Mouse (Mus musculus) hindbrain, embryonic 14.5 days (tissue): ENCODE data around the gene Asl. TPM values are rescaled to one million over a fixed set of nuclear protein-coding genes. Genes with fewer than 3 reads are reported as not detected.

ENCODE experiments used
- ATAC-seq: fragments of 200-750 bp; cut with Nextera tagmentation; 2 replicates; pipeline ENCODE4 v1.8.0; 2017; ENCODE audit warnings: moderate number of reproducible peaks, mild to moderate bottlenecking, moderate TSS enrichment, moderate library complexity; ENCODE audit not compliant: low FRiP score
- DNase-seq: peaks from one replicate; pipeline ENCODE4 v3.0.0-alpha.2; 2015; ENCODE audit warnings: low spot score
- H3K27ac ChIP-seq: fragments of 300-500 bp; sonication (generic); 2 replicates; pipeline ENCODE4 v1.5.1; 2014; ENCODE audit warnings: mild to moderate bottlenecking, moderate library complexity
- H3K27me3 ChIP-seq: fragments of 300-500 bp; sonication (generic); 2 replicates; pipeline ENCODE4 v1.6.1; 2014; ENCODE audit warnings: mild to moderate bottlenecking, low read length, mixed read lengths; ENCODE audit not compliant: control insufficient read depth, insufficient read depth
- H3K36me3 ChIP-seq: fragments of 300-500 bp; sonication (generic); replicated peaks from 2 replicates; pipeline ENCODE4 v1.6.1; 2014; ENCODE audit not compliant: control insufficient read depth, insufficient read depth
- H3K4me1 ChIP-seq: fragments of 300-500 bp; sonication (generic); replicated peaks from 2 replicates; pipeline ENCODE4 v1.6.1; 2014; ENCODE audit warnings: antibody characterized with exemption, low read length, mixed read lengths; ENCODE audit not compliant: control insufficient read depth, insufficient read depth
- H3K4me2 ChIP-seq: fragments of 300-500 bp; sonication (generic); replicated peaks from 2 replicates; pipeline ENCODE4 v1.6.1; 2014; ENCODE audit warnings: mild to moderate bottlenecking, moderate library complexity
- H3K4me3 ChIP-seq: fragments of 300-500 bp; sonication (generic); replicated peaks from 2 replicates; pipeline ENCODE4 v1.5.1; 2014; ENCODE audit warnings: mild to moderate bottlenecking, low read length
- H3K9ac ChIP-seq: fragments of 300-500 bp; sonication (generic); 2 replicates; pipeline ENCODE4 v1.6.1; 2014
- H3K9me3 ChIP-seq: fragments of 300-500 bp; sonication (generic); 2 replicates; pipeline ENCODE4 v1.6.1; 2016; ENCODE audit warnings: low read length; ENCODE audit not compliant: control insufficient read depth
- WGBS: fragments of 180-500 bp; shearing (Covaris S2); extraction: QIAGEN DNeasy Blood & Tissue Kit; methylation state at CpG from one replicate; pipeline ENCODE4 v1.1.7; 2014; 5-methylcytosine and 5-hydroxymethylcytosine counted together
- polyA plus RNA-seq: library from polyadenylated mRNA; unstranded; fragments of >200 nt; fragmentation: Nextera tagmentation; extraction: Ambion mirVana; gene quantifications from 2 replicates; pipeline ENCODE4 v1.2.1, GENCODE M21; 2014

Asl gene
- polyA plus RNA-seq, 1 experiment from 2014 or later, result 41.5 TPM

DNA sequence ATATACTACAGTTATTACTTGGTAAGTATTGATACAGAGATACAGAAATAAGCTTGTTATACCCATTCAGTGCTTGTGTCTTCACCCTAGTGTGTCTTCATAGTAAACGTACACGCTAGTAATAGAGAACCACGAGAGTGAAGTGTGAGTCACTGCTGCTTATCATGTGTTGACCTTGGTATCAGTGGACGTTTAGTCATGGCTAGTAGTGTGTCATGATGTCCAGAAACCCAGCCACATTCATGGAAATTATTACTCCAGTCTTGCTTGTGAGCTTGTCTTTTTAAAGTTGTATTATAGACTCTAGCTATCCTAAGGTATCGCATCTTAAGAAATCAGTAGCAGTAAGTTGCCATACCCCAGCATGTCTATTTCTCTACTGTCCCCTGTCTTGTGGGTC is 50.4 kb downstream of the Asl start:
- H3K9ac ChIP-seq, result no peak overlapping the region
- no peak overlapping the region for H3K4me3 ChIP-seq
- ATAC-seq (no peak), DNase-seq (no peak)
- H3K27me3 ChIP-seq, result no peaks in the 10 kb centered on the region
- WGBS, result 95% methylated on average over 5 of the region's 5 CpGs
- H3K36me3 ChIP-seq, result peaks cover 13% of the 10 kb centered on the region
- no peak overlapping the region for H3K4me2 ChIP-seq
- H3K4me1 ChIP-seq, result no peaks in the 10 kb centered on the region
- H3K27ac ChIP-seq, result no peak overlapping the region
- H3K9me3 ChIP-seq, result no peaks in the 10 kb centered on the region

DNA sequence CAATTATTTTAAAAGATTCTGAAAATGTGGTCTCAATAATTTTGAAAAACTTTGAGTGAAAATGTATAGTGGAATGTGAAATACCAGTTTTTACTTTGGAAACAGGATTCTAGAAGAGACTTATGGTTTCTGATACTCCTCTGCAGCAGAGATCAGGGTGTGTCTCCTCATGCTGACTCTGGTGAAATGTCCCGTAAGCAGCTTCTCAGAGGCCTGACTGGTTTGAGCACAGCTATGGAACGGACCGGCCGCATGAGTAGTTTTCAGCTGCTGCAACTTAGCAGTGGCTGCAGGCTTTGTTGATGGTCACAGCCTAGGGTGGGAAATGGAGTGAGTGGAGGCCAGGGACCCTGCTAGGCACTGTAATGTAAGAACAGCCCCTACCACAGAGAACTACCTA is 51.3 kb downstream of the Asl start:
- no peak for DNase-seq
- no peaks in the 10 kb centered on the region for H3K4me1 ChIP-seq
- peaks cover 5% of the 10 kb centered on the region for H3K36me3 ChIP-seq
- H3K27me3 ChIP-seq, result no peaks in the 10 kb centered on the region
- 89% methylated on average over 4 of the region's 4 CpGs for WGBS
- ATAC-seq, result no peak
- H3K9ac ChIP-seq, result no peak overlapping the region
- no peaks in the 10 kb centered on the region for H3K9me3 ChIP-seq
- no peak overlapping the region for H3K27ac ChIP-seq
- H3K4me2 ChIP-seq, result no peak overlapping the region
- no peak overlapping the region for H3K4me3 ChIP-seq

DNA sequence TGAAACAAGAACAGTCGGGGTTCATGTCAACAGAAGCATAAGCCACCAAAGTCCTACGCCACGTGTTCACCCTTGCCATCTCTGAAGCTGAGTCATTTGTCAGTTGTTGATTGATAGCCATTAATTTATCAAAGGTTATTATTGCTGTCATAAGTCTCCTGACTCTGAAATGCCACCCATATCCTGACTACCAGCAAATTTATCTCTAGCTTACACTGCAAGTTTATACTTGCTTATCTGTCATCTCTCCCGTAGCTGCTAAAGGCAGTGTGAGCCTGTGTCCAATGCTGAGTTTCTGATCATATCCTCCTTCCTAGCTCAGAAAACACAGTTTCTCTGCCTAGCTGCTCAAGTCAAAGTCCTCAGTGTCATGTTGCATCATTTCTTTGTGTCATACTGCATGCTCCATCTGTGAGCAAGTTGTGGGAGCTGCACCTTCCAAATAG is 54.2 kb downstream of the Asl start:
- H3K9ac ChIP-seq, result no peak overlapping the region
- no peak overlapping the region for H3K27ac ChIP-seq
- no peak overlapping the region for H3K4me3 ChIP-seq
- WGBS, result 84% methylated on average over 4 of the region's 4 CpGs
- no peaks in the 10 kb centered on the region for H3K4me1 ChIP-seq
- H3K4me2 ChIP-seq, result no peak overlapping the region
- no peaks in the 10 kb centered on the region for H3K27me3 ChIP-seq
- H3K36me3 ChIP-seq, result peaks cover 13% of the 10 kb centered on the region
- ATAC-seq, result no peak
- no peaks in the 10 kb centered on the region for H3K9me3 ChIP-seq
- no peak for DNase-seq

DNA sequence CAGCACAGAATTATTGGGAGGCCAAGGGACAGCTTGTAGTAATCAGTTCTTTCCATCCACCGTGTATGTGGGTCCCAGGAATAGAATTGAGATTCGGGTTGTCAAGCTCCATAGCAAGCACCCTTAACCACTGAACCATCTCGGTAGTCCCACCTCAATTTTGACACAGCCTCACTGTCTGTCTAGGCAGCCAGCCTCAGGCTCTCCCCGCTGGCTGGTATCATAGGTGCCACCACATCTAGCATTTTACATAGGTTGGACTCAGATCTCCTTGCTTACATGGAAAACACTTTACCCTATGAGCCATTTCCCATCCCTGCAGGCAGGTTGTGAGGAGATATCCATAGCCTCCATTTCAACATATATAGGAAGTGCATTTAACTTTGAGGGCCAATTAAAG is 54.7 kb downstream of the Asl start:
- ATAC-seq (no peak), DNase-seq (no peak)
- Histone ChIP-seq H3K4me1 (no peaks in the 10 kb centered on the region), H3K4me2 (no peak overlapping the region), H3K4me3 (no peak overlapping the region), H3K9me3 (no peaks in the 10 kb centered on the region), H3K9ac (no peak overlapping the region), H3K27ac (no peak overlapping the region), H3K36me3 (peaks cover 13% of the 10 kb centered on the region), H3K27me3 (no peaks in the 10 kb centered on the region)
- WGBS, result 95% methylated on average over 4 of the region's 4 CpGs

DNA sequence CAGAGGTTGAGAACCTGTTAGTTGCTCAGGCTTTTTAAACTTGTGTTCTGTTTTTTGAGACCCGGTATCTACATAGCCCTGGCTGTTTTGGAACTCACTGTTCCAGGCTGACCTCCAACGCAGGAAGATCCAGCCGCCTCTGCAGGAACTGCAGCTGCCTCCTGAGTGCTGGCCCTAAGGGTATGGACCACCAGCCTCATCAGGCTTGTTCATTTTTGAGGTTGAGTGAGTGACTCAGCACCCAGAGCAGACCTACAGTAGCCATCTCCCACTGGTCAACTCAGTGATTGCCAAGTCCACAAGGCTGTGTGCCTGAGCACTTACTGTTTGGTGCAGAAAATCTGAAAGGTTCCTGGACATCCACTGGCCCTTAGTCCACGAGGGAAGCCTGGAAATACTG is 57.6 kb downstream of the Asl start:
- no peaks in the 10 kb centered on the region for H3K4me1 ChIP-seq
- no peaks in the 10 kb centered on the region for H3K27me3 ChIP-seq
- H3K36me3 ChIP-seq, result peaks cover 13% of the 10 kb centered on the region
- no peaks in the 10 kb centered on the region for H3K9me3 ChIP-seq
- DNase-seq, result no peak
- ATAC-seq, result no peak
- H3K27ac ChIP-seq, result no peak overlapping the region
- no peak overlapping the region for H3K4me2 ChIP-seq
- WGBS, result 91% methylated on average over 4 of the region's 4 CpGs
- H3K9ac ChIP-seq, result no peak overlapping the region
- H3K4me3 ChIP-seq, result no peak overlapping the region

DNA sequence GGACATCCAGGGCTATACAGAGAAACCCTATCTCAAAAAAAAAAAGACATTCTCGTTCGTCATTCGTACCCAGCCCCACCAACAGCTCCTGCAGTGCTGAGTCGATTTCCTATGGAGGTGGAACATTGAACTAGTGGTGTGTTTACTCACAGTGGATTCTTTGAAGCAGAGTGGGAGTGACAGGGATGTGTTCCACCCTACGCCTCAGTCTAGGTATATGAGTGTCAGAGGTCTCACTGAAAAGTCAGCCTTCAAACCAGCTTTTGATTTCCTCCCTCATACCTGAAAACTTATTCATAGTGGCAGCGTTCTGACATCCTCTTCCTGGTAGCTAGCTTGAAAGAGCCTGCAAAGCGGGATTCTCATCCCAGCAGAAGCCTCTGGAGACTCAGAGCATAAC is 60.6 kb downstream of the Asl start:
- H3K4me2 ChIP-seq, result no peak overlapping the region
- H3K27me3 ChIP-seq, result no peaks in the 10 kb centered on the region
- DNase-seq (no peak), ATAC-seq (no peak)
- no peak overlapping the region for H3K27ac ChIP-seq
- H3K4me1 ChIP-seq, result no peaks in the 10 kb centered on the region
- no peak overlapping the region for H3K9ac ChIP-seq
- H3K4me3 ChIP-seq, result no peak overlapping the region
- H3K9me3 ChIP-seq, result no peaks in the 10 kb centered on the region
- H3K36me3 ChIP-seq, result peaks cover 8% of the 10 kb centered on the region; the same call in 1 of the 2 replicates
- 81% methylated on average over 7 of the region's 7 CpGs for WGBS

DNA sequence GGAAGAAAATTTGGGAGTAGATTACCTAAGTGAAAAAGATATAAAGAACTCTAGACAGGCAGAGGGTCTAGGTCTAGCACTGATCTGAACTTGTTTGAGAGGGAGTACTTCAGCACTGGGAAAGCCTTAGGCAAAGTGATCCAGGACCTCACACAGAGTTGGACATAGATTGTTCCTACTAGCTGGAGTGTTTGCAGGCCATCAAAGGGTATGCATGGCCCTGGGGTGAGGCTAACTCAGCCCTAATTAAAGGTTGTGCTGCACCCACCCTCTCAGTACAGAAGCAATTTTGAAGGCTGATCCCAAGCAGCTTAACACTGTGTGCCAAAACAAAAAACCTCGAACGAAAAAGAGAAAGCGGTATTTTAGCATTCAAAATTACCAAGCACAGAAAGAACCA is 62.6 kb downstream of the Asl start:
- no peaks in the 10 kb centered on the region for H3K4me1 ChIP-seq
- no peaks in the 10 kb centered on the region for H3K9me3 ChIP-seq
- 92% methylated on average over 3 of the region's 3 CpGs for WGBS
- no peak overlapping the region for H3K4me3 ChIP-seq
- ATAC-seq (no peak), DNase-seq (no peak)
- no peak overlapping the region for H3K9ac ChIP-seq
- H3K4me2 ChIP-seq, result no peak overlapping the region
- H3K27me3 ChIP-seq, result no peaks in the 10 kb centered on the region
- H3K27ac ChIP-seq, result no peak overlapping the region
- H3K36me3 ChIP-seq, result peaks cover 1% of the 10 kb centered on the region; the same call in 1 of the 2 replicates

DNA sequence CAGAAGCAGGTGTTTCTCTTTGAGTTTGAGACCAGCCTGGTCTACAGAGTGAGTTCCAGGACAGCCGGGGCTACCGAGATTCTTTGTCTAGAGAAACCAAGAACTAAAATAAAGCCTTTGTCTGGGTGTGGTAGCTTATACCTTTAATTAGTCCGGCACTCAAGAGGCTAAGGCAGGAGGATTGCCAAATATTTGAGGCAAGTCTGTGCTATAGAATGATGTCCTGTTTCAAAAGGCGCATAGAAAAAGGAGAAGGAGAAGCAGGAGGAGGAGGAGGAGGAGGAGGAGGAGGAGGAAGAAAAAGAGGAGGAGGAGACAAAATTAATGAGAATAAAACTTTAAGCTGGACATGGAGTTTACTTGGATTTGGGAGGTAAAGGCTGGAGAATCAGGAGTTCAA is 65.8 kb downstream of the Asl start:
- DNase-seq, result no peak
- no peak for ATAC-seq
- Histone ChIP-seq H3K4me2 (no peak overlapping the region), H3K9me3 (no peaks in the 10 kb centered on the region), H3K36me3 (no peaks in the 10 kb centered on the region), H3K27ac (no peak overlapping the region), H3K4me1 (no peaks in the 10 kb centered on the region), H3K4me3 (no peak overlapping the region), H3K27me3 (no peaks in the 10 kb centered on the region), H3K9ac (no peak overlapping the region)
- WGBS, result 80% methylated on average over 4 of the region's 4 CpGs
